Mouse (Mus musculus): ENCODE measurements around the gene Rell1. TPM values are rescaled to one million over a fixed set of nuclear protein-coding genes. Genes with fewer than 3 reads are reported as not detected.

Gene Rell1
- total RNA-seq, 2 experiments from 2014 or later, result 45.3 to 64.4 TPM

Other genes starting within 250 kb of the Rell1 start
- 12.2 TPM in 1 of 2 replicates, not detected in the other for gene 0610040J01Rik, start 156.5 kb downstream of the Rell1 start, total RNA-seq (2015; ENCODE audit: low replicate concordance)
- 0.13 TPM in 1 of 2 replicates, not detected in the other for gene 0610040J01Rik, start 156.5 kb downstream of the Rell1 start, total RNA-seq (2017; ENCODE audit: low replicate concordance)
- gene Pgm2, start 124.1 kb upstream of the Rell1 start, total RNA-seq (2015; ENCODE audit: low replicate concordance), result 3.6 and 13.4 TPM in 2 replicates
- gene Pgm2, start 124.1 kb upstream of the Rell1 start, total RNA-seq (2017; ENCODE audit: low replicate concordance), result 12.3 and 23.6 TPM in 2 replicates
- 3.6 and 15.1 TPM in 2 replicates for gene Tbc1d1, start 187.4 kb upstream of the Rell1 start, total RNA-seq (2015; ENCODE audit: low replicate concordance)
- 4.5 and 5.7 TPM in 2 replicates for gene Tbc1d1, start 187.4 kb upstream of the Rell1 start, total RNA-seq (2017; ENCODE audit: low replicate concordance)